Mouse (Mus musculus) small intestine, adult 2 months (tissue): ENCODE data around the gene Pate4.

Source experiments
- CTCF ChIP-seq: fragments of 200-500 bp; IDR thresholded peaks from 2 replicates; pipeline ENCODE4 v1.5.1; 2012; ENCODE audit warnings: low read depth, mild to moderate bottlenecking, control low read depth, inconsistent platforms, low read length, moderate library complexity, mixed read lengths; ENCODE audit not compliant: insufficient replicate concordance, insufficient read length; ENCODE audit errors: extremely low read depth
- POLR2A ChIP-seq: fragments of 200-500 bp; IDR thresholded peaks from 2 replicates; pipeline ENCODE4 v1.6.1; 2012; ENCODE audit warnings: low read depth, mild to moderate bottlenecking, control low read depth, inconsistent platforms, low read length, moderate library complexity

GRCm38 (mm10) chr9:35570663-35571062, 41.1 kb downstream of the Pate4 start:
- TF ChIP-seq CTCF (no peak), POLR2A (no peak)
